Mouse (Mus musculus): ENCODE measurements around the gene Cxadr.

GRCm38 (mm10) chr16:78294606-78295275 is 6.5 kb upstream of the Cxadr start:
- TF ChIP-seq CTCF (IDR thresholded peaks at IDR 0.05; ENCODE audit: low read depth, low read length) = no peak
- TF ChIP-seq TAL1 (conservative IDR thresholded peaks at IDR 0.05; ENCODE audit: low read depth, low read length) = no peak
- no peak for TF ChIP-seq POLR2AphosphoS5 (IDR thresholded peaks at IDR 0.05; ENCODE audit: insufficient replicate concordance, low read depth, low read length)

All from G1E (cell line).